Mouse (Mus musculus): Measurements from ENCODE around the gene Gart.

DNA sequence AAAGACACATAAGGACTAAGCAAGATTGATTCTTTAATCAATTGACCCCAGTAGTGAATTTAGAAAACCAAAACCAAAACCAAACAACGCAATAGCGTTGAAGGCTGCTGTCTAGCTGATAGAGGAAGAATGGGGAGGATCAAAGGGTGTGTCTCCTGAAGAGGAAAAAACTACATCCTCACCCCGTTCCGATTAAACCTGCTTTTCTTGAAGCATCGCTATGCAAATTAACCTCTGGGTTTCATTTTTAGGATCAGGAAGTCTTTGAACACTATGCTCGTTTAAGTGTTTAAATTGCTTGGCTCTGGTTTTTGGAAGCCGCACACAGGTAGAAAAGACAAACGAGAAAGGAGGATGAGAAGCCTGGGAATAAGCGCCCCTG is 50.4 kb downstream of the Gart start:
- TF ChIP-seq GATA1 (IDR thresholded peaks at IDR 0.05; ENCODE audit: low read length) (no peak), TAL1 (IDR thresholded peaks at IDR 0.05; ENCODE audit: low read length) (no peak)

Data from erythroblast, embryonic 14.5 days (primary cell).